Mouse (Mus musculus) stomach, postnatal 0 days (tissue): ENCODE data around the gene Sec24c.

Experiments
- CTCF ChIP-seq: IDR thresholded peaks from 2 replicates; pipeline ENCODE4 v1.5.1; 2016; ENCODE audit warnings: antibody characterized with exemption, low read depth, mild to moderate bottlenecking, moderate library complexity
- EP300 ChIP-seq: optimal IDR thresholded peaks from 2 replicates; pipeline ENCODE3; 2016; ENCODE audit warnings: antibody characterized with exemption

- TF ChIP-seq EP300: no peak
- no peak for TF ChIP-seq CTCF
These were observed 64.4 kb downstream of the Sec24c start for GRCm38 (mm10) chr14:20738511-20738910.
